Mouse (Mus musculus) kidney, postnatal 0 days (tissue): ENCODE measurements around the gene Trank1. TPM values are rescaled to one million over a fixed set of nuclear protein-coding genes. Genes with fewer than 3 reads are reported as not detected.

Experiments
- ATAC-seq: fragments of 200-750 bp; cut with Nextera tagmentation; replicated peaks from 2 replicates; pipeline ENCODE4 v1.8.0; 2017; ENCODE audit warnings: low read depth, moderate number of reproducible peaks, moderate TSS enrichment, moderate library complexity; ENCODE audit not compliant: low FRiP score
- DNase-seq: peaks from one replicate; pipeline ENCODE4 v3.0.0-alpha.2; 2016; ENCODE audit warnings: low spot score
- H3K27ac ChIP-seq: fragments of 300-500 bp; sonication (generic); 2 replicates; pipeline ENCODE4 v1.5.1; 2014; ENCODE audit warnings: mild to moderate bottlenecking
- H3K27me3 ChIP-seq: fragments of 300-500 bp; sonication (generic); 2 replicates; pipeline ENCODE4 v1.6.1; 2014; ENCODE audit warnings: low read length, mixed read lengths; ENCODE audit not compliant: insufficient read depth
- H3K36me3 ChIP-seq: fragments of 300-500 bp; sonication (generic); 2 replicates; pipeline ENCODE4 v1.6.1; 2014; ENCODE audit warnings: low read length, mixed read lengths; ENCODE audit not compliant: insufficient read depth
- H3K4me1 ChIP-seq: fragments of 300-500 bp; sonication (generic); replicated peaks from 2 replicates; pipeline ENCODE4 v1.6.1; 2014; ENCODE audit warnings: antibody characterized with exemption, low read length, mixed read lengths; ENCODE audit not compliant: insufficient read depth
- H3K4me2 ChIP-seq: fragments of 300-500 bp; sonication (generic); 2 replicates; pipeline ENCODE4 v1.6.1; 2014; ENCODE audit warnings: mild to moderate bottlenecking, low read length, moderate library complexity, mixed read lengths
- H3K4me3 ChIP-seq: fragments of 300-500 bp; sonication (generic); replicated peaks from 2 replicates; pipeline ENCODE4 v1.5.1; 2014; ENCODE audit warnings: low read depth, low read length
- H3K9ac ChIP-seq: fragments of 300-500 bp; sonication (generic); 2 replicates; pipeline ENCODE4 v1.6.1; 2014; ENCODE audit warnings: low read depth, low read length
- H3K9me3 ChIP-seq: fragments of 300-500 bp; sonication (generic); replicated peaks from 2 replicates; pipeline ENCODE4 v1.6.1; 2016; ENCODE audit warnings: low read length, inconsistent platforms, mixed read lengths
- CTCF ChIP-seq: IDR thresholded peaks from 2 replicates; pipeline ENCODE4 v1.5.1; 2016; ENCODE audit warnings: antibody characterized with exemption, low read depth, mild to moderate bottlenecking, moderate library complexity
- WGBS: fragments of 180-500 bp; shearing (Covaris S2); extraction: QIAGEN DNeasy Blood & Tissue Kit; methylation state at CpG from one replicate; pipeline ENCODE4 v1.1.7; 2014; 5-methylcytosine and 5-hydroxymethylcytosine counted together
- polyA plus RNA-seq: library from polyadenylated mRNA; unstranded; fragments of >200 nt; fragmentation: Nextera tagmentation; extraction: Ambion mirVana; gene quantifications from 2 replicates; pipeline ENCODE4 v1.2.1, GENCODE M21; 2015

The Trank1 gene
- 0.61 and 1.0 TPM in 2 replicates for polyA plus RNA-seq

GRCm38 (mm10) chr9:111311031-111311842 lies at the start of gene Trank1:
Trank1 (plus strand) TSS chr9:111311739.
- DNase-seq (no peak), ATAC-seq (peak; percentile 64)
- TF ChIP-seq CTCF: peak; percentile 5; the same call in 1 of the 2 replicates
- H3K27me3 ChIP-seq: peaks cover 38% of the 10 kb centered on the region
- H3K36me3 ChIP-seq: no peaks in the 10 kb centered on the region
- H3K9me3 ChIP-seq: 0 out of 2 replicates have a peak, but pooled peaks cover 7% of the 10 kb centered on the region
- H3K4me3 ChIP-seq: peak within 1 kb of the TSS; percentile 47
- no peak within 1 kb of the TSS for H3K27ac ChIP-seq
- peak within 1 kb of the TSS; percentile 79 for H3K4me2 ChIP-seq
- H3K4me1 ChIP-seq: peaks cover 15% of the 10 kb centered on the region; the same call in 1 of the 2 replicates
- peak within 1 kb of the TSS; percentile 15 for H3K9ac ChIP-seq
- WGBS: 9% methylated on average over 54 of the region's 72 CpGs

GRCm38 (mm10) chr9:111267998-111268397 lies 43.5 kb upstream of the Trank1 start:
- 99% methylated on average over 2 of the region's 2 CpGs for WGBS
- ATAC-seq (no peak), DNase-seq (no peak)
- Histone ChIP-seq H3K36me3 (0 out of 2 replicates have a peak, but pooled peaks cover 7% of the 10 kb centered on the region), H3K4me1 (no peaks in the 10 kb centered on the region; the same call in 1 of the 2 replicates), H3K4me3 (no peak overlapping the region), H3K9ac (no peak overlapping the region), H3K9me3 (no peaks in the 10 kb centered on the region), H3K27me3 (no peaks in the 10 kb centered on the region), H3K27ac (no peak overlapping the region), H3K4me2 (no peak overlapping the region)
- no peak for TF ChIP-seq CTCF

GRCm38 (mm10) chr9:111270606-111271005 lies 40.9 kb upstream of the Trank1 start:
- H3K9me3 ChIP-seq: no peaks in the 10 kb centered on the region
- ATAC-seq (no peak), DNase-seq (no peak)
- peak overlapping the region; percentile 61 for H3K4me2 ChIP-seq
- H3K27me3 ChIP-seq: no peaks in the 10 kb centered on the region
- H3K27ac ChIP-seq: peak overlapping the region; percentile 96
- WGBS: 17% methylated on average over 5 of the region's 5 CpGs
- H3K9ac ChIP-seq: peak overlapping the region; percentile 74
- H3K36me3 ChIP-seq: peaks cover 4% of the 10 kb centered on the region; the same call in 1 of the 2 replicates
- peak overlapping the region; percentile 76 for H3K4me3 ChIP-seq
- no peak for TF ChIP-seq CTCF
- peaks cover 21% of the 10 kb centered on the region for H3K4me1 ChIP-seq

GRCm38 (mm10) chr9:111271056-111271433 lies 40.5 kb upstream of the Trank1 start:
- Histone ChIP-seq H3K9ac (peak overlapping the region; percentile 74), H3K9me3 (no peaks in the 10 kb centered on the region), H3K4me3 (peak overlapping the region; percentile 76), H3K4me2 (peak overlapping the region; percentile 61), H3K27me3 (no peaks in the 10 kb centered on the region), H3K36me3 (peaks cover 4% of the 10 kb centered on the region; the same call in 1 of the 2 replicates), H3K4me1 (peaks cover 26% of the 10 kb centered on the region), H3K27ac (peak overlapping the region; percentile 96)
- ATAC-seq (peak; percentile 74), DNase-seq (no peak)
- under 1% methylated on average over 32 of the region's 32 CpGs for WGBS
- no peak for TF ChIP-seq CTCF

GRCm38 (mm10) chr9:111271434-111272160 lies 39.9 kb upstream of the Trank1 start, which contains the start of the genes Mlh1 and Epm2aip1:
Mlh1 (minus strand) TSS chr9:111271791.
Epm2aip1 (plus strand) TSS chr9:111271929.
- peak; percentile 99 for ATAC-seq
- no peak for TF ChIP-seq CTCF

GRCm38 (mm10) chr9:111272356-111272755 lies 39.2 kb upstream of the Trank1 start:
- Histone ChIP-seq H3K4me3 (peak overlapping the region; percentile 76), H3K9me3 (no peaks in the 10 kb centered on the region), H3K36me3 (peaks cover 4% of the 10 kb centered on the region; the same call in 1 of the 2 replicates), H3K9ac (peak overlapping the region; percentile 85), H3K27me3 (no peaks in the 10 kb centered on the region), H3K27ac (peak overlapping the region; percentile 93), H3K4me2 (peak overlapping the region; percentile 88), H3K4me1 (peaks cover 27% of the 10 kb centered on the region)
- WGBS: 2% methylated on average over 19 of the region's 19 CpGs
- DNase-seq (peak; percentile 40), ATAC-seq (no peak)
- no peak for TF ChIP-seq CTCF

More at GRCm38 (mm10) chr9:111271434-111272160, 39.9 kb upstream of the Trank1 start, which contains the start of the genes Mlh1 and Epm2aip1:
- no peaks in the 10 kb centered on the region for H3K9me3 ChIP-seq
- peak within 1 kb of the TSS; percentile 76 for H3K4me3 ChIP-seq
- peak within 1 kb of the TSS; percentile 85 for H3K9ac ChIP-seq
- H3K4me1 ChIP-seq: peaks cover 27% of the 10 kb centered on the region
- DNase-seq: peak; percentile 100
- H3K27me3 ChIP-seq: no peaks in the 10 kb centered on the region
- peak within 1 kb of the TSS; percentile 88 for H3K4me2 ChIP-seq
- H3K36me3 ChIP-seq: peaks cover 4% of the 10 kb centered on the region; the same call in 1 of the 2 replicates
- peak within 1 kb of the TSS; percentile 96 for H3K27ac ChIP-seq
- WGBS: 1% methylated on average over 64 of the region's 64 CpGs
